Mouse (Mus musculus): ENCODE measurements at regions not wholly inside any gene's neighbourhood (a gene's known extent, or its start where the extent isn't known, plus 50 kb on each side); places are given as distances from the start of the nearest gene placed in this dataset.
A peak's percentile ranks its signal among the peaks of the same experiment; 100 is the strongest.

DNA sequence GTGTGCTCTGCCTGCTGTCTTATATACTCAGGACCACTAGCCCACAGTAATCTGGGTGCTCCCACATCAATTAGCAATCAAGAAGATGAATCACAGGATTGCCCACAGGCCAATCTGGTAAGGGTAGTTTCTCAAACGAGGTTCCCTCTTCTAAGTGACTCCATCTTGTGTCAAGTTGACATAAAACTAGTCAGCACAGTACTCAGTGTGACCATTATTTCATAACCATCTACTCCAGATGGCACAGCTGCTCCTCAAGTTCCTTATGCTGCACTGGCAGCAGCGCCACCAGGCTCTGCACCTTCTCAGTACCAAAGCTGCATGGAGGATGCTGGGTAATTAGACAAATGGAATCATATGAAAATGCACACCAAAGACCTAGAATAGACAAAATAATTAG is 175.6 kb upstream of the B3galt2 start:
- Histone ChIP-seq H3K36me3 (ENCODE audit: control insufficient read depth, insufficient read depth, low read length) (no peaks in the 10 kb centered on the region), H3K9ac (ENCODE audit: low read depth, low read length) (no peak overlapping the region), H3K4me3 (ENCODE audit: low read length) (no peak overlapping the region), H3K27ac (ENCODE audit: low read length) (no peak overlapping the region), H3K27me3 (replicated peaks; ENCODE audit: control insufficient read depth, insufficient read depth, low read length) (no peaks in the 10 kb centered on the region), H3K9me3 (ENCODE audit: control insufficient read depth, low read length) (no peaks in the 10 kb centered on the region), H3K4me2 (ENCODE audit: low read depth, low read length) (no peak overlapping the region), H3K4me1 (ENCODE audit: control insufficient read depth, insufficient read depth, low read length) (no peaks in the 10 kb centered on the region)
- WGBS = 50% methylated on average over 2 of the region's 2 CpGs
- no peak for ATAC-seq

DNA sequence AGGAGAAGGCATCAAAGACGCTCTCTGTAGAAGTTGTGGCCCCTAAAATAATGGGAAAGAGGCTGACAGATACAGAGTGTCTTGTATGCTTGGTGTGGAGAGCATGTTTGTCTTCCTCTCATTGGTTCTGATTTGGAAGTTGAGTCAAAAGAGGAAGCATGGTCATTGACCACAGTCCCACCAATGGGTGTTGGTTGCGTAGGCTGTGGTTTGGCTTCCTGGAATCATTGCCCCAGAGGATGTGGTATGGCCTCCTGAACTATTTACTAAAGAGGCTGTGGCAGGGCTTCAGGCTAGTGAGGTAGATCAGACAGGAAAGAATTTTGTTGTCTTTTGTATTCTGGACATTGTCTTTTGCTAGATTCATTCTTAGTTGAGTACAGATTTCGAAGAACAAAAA is 174.4 kb upstream of the B3galt2 start:
- H3K4me1 ChIP-seq (ENCODE audit: control insufficient read depth, insufficient read depth, low read length) = no peaks in the 10 kb centered on the region
- H3K4me3 ChIP-seq (ENCODE audit: low read length) = no peak overlapping the region
- no peaks in the 10 kb centered on the region for H3K9me3 ChIP-seq (ENCODE audit: control insufficient read depth, low read length)
- no peak for ATAC-seq
- no peaks in the 10 kb centered on the region for H3K27me3 ChIP-seq (replicated peaks; ENCODE audit: control insufficient read depth, insufficient read depth, low read length)
- no peak overlapping the region for H3K4me2 ChIP-seq (ENCODE audit: low read depth, low read length)
- H3K9ac ChIP-seq (ENCODE audit: low read depth, low read length) = no peak overlapping the region
- WGBS = 90% methylated on average over 3 of the region's 3 CpGs
- H3K27ac ChIP-seq (ENCODE audit: low read length) = no peak overlapping the region
- H3K36me3 ChIP-seq (ENCODE audit: control insufficient read depth, insufficient read depth, low read length) = no peaks in the 10 kb centered on the region

DNA sequence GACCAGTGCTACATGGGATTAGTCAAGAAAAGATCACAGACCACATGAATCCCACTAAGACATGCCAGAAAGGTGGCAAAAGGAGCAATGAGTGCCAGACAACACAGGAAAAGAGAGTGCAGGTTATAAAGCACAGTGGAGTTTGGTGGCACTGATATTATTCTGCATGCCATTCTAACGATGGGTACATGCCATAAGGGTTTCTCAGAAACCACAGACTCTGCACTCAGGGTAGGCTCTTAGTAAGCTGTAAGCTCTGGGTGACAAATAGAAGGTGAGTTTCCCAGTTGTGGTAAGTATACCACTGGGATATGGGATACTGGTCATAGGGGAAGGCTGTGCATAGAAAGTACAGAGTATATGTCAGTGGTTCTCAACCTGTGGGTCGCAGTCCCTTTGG is 165.1 kb upstream of the B3galt2 start:
- no peak overlapping the region for H3K4me3 ChIP-seq (ENCODE audit: low read length)
- no peaks in the 10 kb centered on the region for H3K9me3 ChIP-seq (ENCODE audit: control insufficient read depth, low read length)
- H3K27ac ChIP-seq (ENCODE audit: low read length) = no peak overlapping the region
- ATAC-seq = no peak
- H3K4me2 ChIP-seq (ENCODE audit: low read depth, low read length) = no peak overlapping the region
- WGBS = 91% methylated on average over 2 of the region's 2 CpGs
- H3K27me3 ChIP-seq (replicated peaks; ENCODE audit: control insufficient read depth, insufficient read depth, low read length) = no peaks in the 10 kb centered on the region
- no peak overlapping the region for H3K9ac ChIP-seq (ENCODE audit: low read depth, low read length)
- H3K36me3 ChIP-seq (ENCODE audit: control insufficient read depth, insufficient read depth, low read length) = no peaks in the 10 kb centered on the region
- H3K4me1 ChIP-seq (ENCODE audit: control insufficient read depth, insufficient read depth, low read length) = no peaks in the 10 kb centered on the region

DNA sequence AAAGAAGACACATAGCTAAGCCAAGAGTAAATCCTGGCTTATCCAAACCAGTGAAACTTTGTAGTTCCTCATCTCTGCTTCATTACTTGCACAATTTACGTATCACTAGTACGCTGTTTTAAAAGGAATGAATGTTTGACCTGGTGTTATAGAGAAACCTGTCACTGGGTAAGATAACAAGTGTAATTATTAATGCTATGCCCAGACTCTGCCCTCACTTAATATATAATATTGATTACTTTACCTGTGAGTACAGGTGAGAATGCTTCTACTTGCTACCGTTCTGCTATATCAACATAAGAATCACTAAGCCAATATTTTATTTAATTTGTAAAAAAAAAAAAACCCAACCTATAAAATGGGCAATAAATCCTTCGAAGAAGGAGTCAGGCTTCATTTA is 157.1 kb upstream of the B3galt2 start:
- Histone ChIP-seq H3K36me3 (ENCODE audit: control insufficient read depth, insufficient read depth, low read length) (no peaks in the 10 kb centered on the region), H3K4me1 (ENCODE audit: control insufficient read depth, insufficient read depth, low read length) (no peaks in the 10 kb centered on the region), H3K27ac (ENCODE audit: low read length) (no peak overlapping the region), H3K27me3 (replicated peaks; ENCODE audit: control insufficient read depth, insufficient read depth, low read length) (no peaks in the 10 kb centered on the region), H3K4me2 (ENCODE audit: low read depth, low read length) (no peak overlapping the region), H3K4me3 (ENCODE audit: low read length) (no peak overlapping the region), H3K9me3 (ENCODE audit: control insufficient read depth, low read length) (no peaks in the 10 kb centered on the region), H3K9ac (ENCODE audit: low read depth, low read length) (no peak overlapping the region)
- WGBS = 70% methylated on average over 4 of the region's 4 CpGs
- peak; percentile 63; the same call in 1 of the 2 replicates for ATAC-seq

GRCm38 (mm10) chr1:143484936-143485335 is 155.5 kb upstream of the B3galt2 start:
- peak; percentile 68; the same call in 1 of the 2 replicates for ATAC-seq
- Histone ChIP-seq H3K36me3 (ENCODE audit: control insufficient read depth, insufficient read depth, low read length) (no peaks in the 10 kb centered on the region), H3K4me2 (ENCODE audit: low read depth, low read length) (no peak overlapping the region), H3K4me1 (ENCODE audit: control insufficient read depth, insufficient read depth, low read length) (no peaks in the 10 kb centered on the region), H3K27ac (ENCODE audit: low read length) (no peak overlapping the region), H3K9ac (ENCODE audit: low read depth, low read length) (no peak overlapping the region), H3K9me3 (ENCODE audit: control insufficient read depth, low read length) (no peaks in the 10 kb centered on the region), H3K27me3 (replicated peaks; ENCODE audit: control insufficient read depth, insufficient read depth, low read length) (no peaks in the 10 kb centered on the region), H3K4me3 (ENCODE audit: low read length) (no peak overlapping the region)
- 63% methylated on average over 1 of the region's 1 CpGs for WGBS

DNA sequence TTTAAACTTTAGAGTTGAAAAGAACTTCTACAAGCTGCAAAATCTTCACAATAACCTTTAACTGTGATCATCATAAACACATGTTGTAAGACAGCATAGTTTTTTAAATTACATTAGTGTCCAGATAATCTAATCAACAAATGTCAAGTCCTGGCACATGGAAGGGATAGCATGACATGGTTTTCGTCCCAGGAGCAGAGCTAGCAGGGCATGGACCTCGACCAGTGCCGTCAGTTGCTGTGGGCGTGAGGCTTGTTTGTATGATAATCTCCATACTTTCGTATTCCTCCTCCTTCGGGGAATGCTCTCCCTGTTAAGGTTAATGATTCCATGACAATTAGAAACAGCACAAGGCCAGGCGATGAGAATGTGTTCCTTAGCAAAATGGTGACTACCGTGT is 143.4 kb upstream of the B3galt2 start:
- H3K27ac ChIP-seq (ENCODE audit: low read length) = no peak overlapping the region
- no peak overlapping the region for H3K9ac ChIP-seq (ENCODE audit: low read depth, low read length)
- ATAC-seq = peak; percentile 63; the same call in 1 of the 2 replicates
- H3K4me3 ChIP-seq (ENCODE audit: low read length) = no peak overlapping the region
- no peak overlapping the region for H3K4me2 ChIP-seq (ENCODE audit: low read depth, low read length)
- 59% methylated on average over 8 of the region's 8 CpGs for WGBS
- H3K4me1 ChIP-seq (ENCODE audit: control insufficient read depth, insufficient read depth, low read length) = no peaks in the 10 kb centered on the region
- no peaks in the 10 kb centered on the region for H3K27me3 ChIP-seq (replicated peaks; ENCODE audit: control insufficient read depth, insufficient read depth, low read length)
- no peaks in the 10 kb centered on the region for H3K36me3 ChIP-seq (ENCODE audit: control insufficient read depth, insufficient read depth, low read length)
- no peaks in the 10 kb centered on the region for H3K9me3 ChIP-seq (ENCODE audit: control insufficient read depth, low read length)

DNA sequence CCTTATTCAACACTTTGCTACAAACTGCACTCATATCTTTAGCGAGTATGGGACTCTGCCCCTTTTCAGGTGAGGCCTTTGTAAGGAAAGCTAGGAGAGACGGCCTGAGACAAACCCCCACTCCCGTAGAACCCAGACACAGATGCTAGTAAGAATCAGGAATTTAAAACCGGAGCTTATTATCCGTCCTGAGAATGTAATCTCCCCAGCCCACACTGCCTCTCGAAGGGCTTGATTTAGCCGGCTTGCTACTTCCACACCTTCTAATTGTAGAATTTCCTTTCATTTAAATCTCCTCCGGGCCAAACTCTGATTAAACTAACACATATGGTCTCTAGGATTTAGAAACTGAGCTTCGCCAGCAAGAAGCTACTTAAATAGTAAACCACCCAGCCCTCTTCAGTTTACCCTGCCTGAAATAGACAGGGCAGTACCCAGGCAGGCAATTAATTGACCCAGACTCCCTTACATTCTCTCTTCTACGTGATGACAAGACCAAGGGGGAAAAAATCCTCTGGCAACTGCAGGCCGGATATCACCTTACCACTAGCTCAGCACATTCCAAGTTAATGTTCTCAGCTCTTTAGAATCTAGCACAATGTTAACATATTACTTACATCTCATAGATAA is 136.9 kb upstream of the B3galt2 start:
- WGBS = 64% methylated on average over 11 of the region's 11 CpGs
- ATAC-seq = no peak
- no peaks in the 10 kb centered on the region for H3K36me3 ChIP-seq (ENCODE audit: control insufficient read depth, insufficient read depth, low read length)
- H3K4me1 ChIP-seq (ENCODE audit: control insufficient read depth, insufficient read depth, low read length) = no peaks in the 10 kb centered on the region
- no peaks in the 10 kb centered on the region for H3K9me3 ChIP-seq (ENCODE audit: control insufficient read depth, low read length)
- no peak overlapping the region for H3K4me3 ChIP-seq (ENCODE audit: low read length)
- H3K27ac ChIP-seq (ENCODE audit: low read length) = no peak overlapping the region
- no peak overlapping the region for H3K4me2 ChIP-seq (ENCODE audit: low read depth, low read length)
- H3K27me3 ChIP-seq (replicated peaks; ENCODE audit: control insufficient read depth, insufficient read depth, low read length) = no peaks in the 10 kb centered on the region
- no peak overlapping the region for H3K9ac ChIP-seq (ENCODE audit: low read depth, low read length)

- Histone ChIP-seq H3K4me1 (ENCODE audit: control insufficient read depth, insufficient read depth, low read length) (no peaks in the 10 kb centered on the region), H3K27me3 (replicated peaks; ENCODE audit: control insufficient read depth, insufficient read depth, low read length) (no peaks in the 10 kb centered on the region), H3K4me2 (ENCODE audit: low read depth, low read length) (no peak overlapping the region), H3K36me3 (ENCODE audit: control insufficient read depth, insufficient read depth, low read length) (no peaks in the 10 kb centered on the region), H3K4me3 (ENCODE audit: low read length) (no peak overlapping the region), H3K9ac (ENCODE audit: low read depth, low read length) (no peak overlapping the region), H3K9me3 (ENCODE audit: control insufficient read depth, low read length) (no peaks in the 10 kb centered on the region), H3K27ac (ENCODE audit: low read length) (no peak overlapping the region)
- ATAC-seq = no peak
- WGBS = 79% methylated on average over 3 of the region's 3 CpGs
Measured at GRCm38 (mm10) chr1:143504066-143504440, 136.4 kb upstream of the B3galt2 start.

DNA sequence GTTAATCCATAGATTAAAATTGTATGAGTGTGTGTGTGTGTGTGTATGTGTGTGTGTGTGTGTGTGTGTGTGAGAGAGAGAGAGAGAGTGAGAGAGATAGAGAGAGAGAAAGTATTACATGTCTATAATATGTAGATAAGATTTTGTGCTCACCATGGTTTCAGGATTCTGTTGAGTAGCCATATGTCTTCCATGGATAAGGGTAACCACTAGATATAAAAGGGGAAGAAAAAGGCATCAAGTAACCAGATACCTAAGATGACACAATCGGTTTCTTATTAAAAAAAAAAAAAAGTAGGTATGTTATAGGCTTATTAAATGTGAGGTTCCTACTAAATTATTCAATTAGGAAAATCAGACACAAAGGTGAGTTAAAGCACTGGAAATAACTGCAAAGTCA is 135.1 kb upstream of the B3galt2 start:
- ATAC-seq = no peak
- WGBS = 89% methylated on average over 1 of the region's 1 CpGs
- no peaks in the 10 kb centered on the region for H3K27me3 ChIP-seq (replicated peaks; ENCODE audit: control insufficient read depth, insufficient read depth, low read length)
- no peak overlapping the region for H3K4me3 ChIP-seq (ENCODE audit: low read length)
- no peaks in the 10 kb centered on the region for H3K36me3 ChIP-seq (ENCODE audit: control insufficient read depth, insufficient read depth, low read length)
- no peaks in the 10 kb centered on the region for H3K4me1 ChIP-seq (ENCODE audit: control insufficient read depth, insufficient read depth, low read length)
- H3K4me2 ChIP-seq (ENCODE audit: low read depth, low read length) = no peak overlapping the region
- H3K9ac ChIP-seq (ENCODE audit: low read depth, low read length) = no peak overlapping the region
- no peaks in the 10 kb centered on the region for H3K9me3 ChIP-seq (ENCODE audit: control insufficient read depth, low read length)
- H3K27ac ChIP-seq (ENCODE audit: low read length) = no peak overlapping the region

DNA sequence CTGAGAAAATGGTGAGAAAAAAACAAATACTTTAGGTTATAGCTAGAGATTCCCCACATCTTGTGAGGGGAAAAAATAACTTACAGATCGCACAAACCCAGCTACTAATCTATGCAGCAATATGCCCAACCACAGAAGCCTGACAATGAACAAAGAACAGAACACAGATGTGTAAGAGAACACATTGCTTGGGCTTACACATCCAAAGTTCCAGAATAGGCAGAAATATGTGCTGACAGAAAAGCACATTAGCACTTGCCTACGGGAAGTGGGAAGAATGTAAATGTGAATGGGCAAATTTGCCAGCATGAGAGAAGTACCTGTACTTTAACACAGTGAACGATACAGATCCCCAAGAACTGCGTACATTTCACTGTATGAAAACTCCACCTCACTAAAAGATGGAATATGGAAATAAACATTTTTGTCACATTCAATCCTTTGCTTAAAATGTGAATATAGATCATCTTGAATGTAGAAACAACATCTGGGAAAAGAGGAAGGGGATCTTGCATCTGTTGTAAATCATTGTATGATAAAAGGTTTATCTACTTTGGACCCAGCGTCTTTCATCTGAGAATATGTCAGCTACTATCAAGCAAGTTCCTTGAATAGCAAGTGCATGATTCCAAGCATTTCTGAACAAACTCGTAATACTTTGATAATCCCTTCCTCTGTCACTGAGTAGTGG is 116.5 kb upstream of the B3galt2 start:
- Histone ChIP-seq H3K9me3 (ENCODE audit: control insufficient read depth, low read length) (no peaks in the 10 kb centered on the region), H3K4me1 (ENCODE audit: control insufficient read depth, insufficient read depth, low read length) (no peaks in the 10 kb centered on the region), H3K27me3 (replicated peaks; ENCODE audit: control insufficient read depth, insufficient read depth, low read length) (no peaks in the 10 kb centered on the region), H3K36me3 (ENCODE audit: control insufficient read depth, insufficient read depth, low read length) (no peaks in the 10 kb centered on the region), H3K9ac (ENCODE audit: low read depth, low read length) (no peak overlapping the region), H3K4me3 (ENCODE audit: low read length) (no peak overlapping the region), H3K27ac (ENCODE audit: low read length) (no peak overlapping the region), H3K4me2 (ENCODE audit: low read depth, low read length) (no peak overlapping the region)
- ATAC-seq = no peak
- 72% methylated on average over 6 of the region's 6 CpGs for WGBS
